Mouse (Mus musculus) cortical plate, adult 2 months (tissue): Measurements from ENCODE around the gene Hcar2.

Source experiments
- CTCF ChIP-seq: fragments of 200-500 bp; IDR thresholded peaks from 2 replicates; pipeline ENCODE4 v1.5.1; 2011; ENCODE audit warnings: mild to moderate bottlenecking, control low read depth, low read length; ENCODE audit not compliant: insufficient read depth; ENCODE audit errors: extremely low read depth
- POLR2A ChIP-seq: fragments of 200-500 bp; IDR thresholded peaks from 2 replicates; pipeline ENCODE4 v1.6.1; 2011; ENCODE audit warnings: mild to moderate bottlenecking, low read length, control low read depth; ENCODE audit not compliant: insufficient read depth; ENCODE audit errors: extremely low read depth

- peak; percentile 35 for TF ChIP-seq CTCF
- TF ChIP-seq POLR2A: no peak
These were observed 44.6 kb downstream of the Hcar2 start for GRCm38 (mm10) chr5:123820501-123821263.
